Mouse (Mus musculus) liver, postnatal 0 days (tissue): ENCODE results near the gene Gm20390.

ENCODE experiments used
- CTCF ChIP-seq: sonication (generic); IDR thresholded peaks from 2 replicates; pipeline ENCODE4 v1.5.1; 2016; ENCODE audit warnings: antibody characterized with exemption, low read depth
- EP300 ChIP-seq: IDR thresholded peaks from 2 replicates; pipeline ENCODE4 v1.6.1; 2016; ENCODE audit warnings: antibody characterized with exemption, low read depth, mild to moderate bottlenecking

DNA sequence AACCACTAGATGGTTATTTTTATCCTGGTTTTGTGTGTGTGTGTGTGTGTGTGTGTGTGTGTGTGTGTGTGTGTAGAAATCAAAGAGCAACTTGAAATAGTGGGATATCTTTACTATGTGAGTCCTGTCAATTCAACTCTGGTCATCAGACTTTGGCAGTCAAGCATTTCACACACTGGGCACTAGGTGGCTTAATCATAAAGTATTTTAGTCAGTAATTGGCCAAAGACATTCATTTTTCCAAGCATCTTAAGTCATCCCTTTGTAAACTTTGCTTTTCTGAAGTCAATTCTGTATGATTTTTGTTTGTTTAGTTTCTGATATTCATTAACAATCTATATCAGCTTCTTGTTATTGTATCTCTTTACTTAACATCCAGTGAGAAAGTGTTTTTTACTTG, 39.0 kb downstream of the Gm20390 start:
- TF ChIP-seq CTCF: peak; percentile 27; the same call in 1 of the 2 replicates
- no peak for TF ChIP-seq EP300
